Mouse (Mus musculus): Measurements from ENCODE around the gene Fcf1.

- TF ChIP-seq TAL1 (IDR thresholded peaks at IDR 0.05; ENCODE audit: low read length), result no peak
- TF ChIP-seq GATA1 (IDR thresholded peaks at IDR 0.05; ENCODE audit: low read length), result no peak
Measured at GRCm38 (mm10) chr12:84995112-84995761, 24.5 kb downstream of the Fcf1 start.
